Mouse (Mus musculus): Measurements from ENCODE around the gene Pheta1.

- TF ChIP-seq CTCF (IDR thresholded peaks at IDR 0.05; ENCODE audit: low read depth) (no peak), EP300 (IDR thresholded peaks at IDR 0.05; ENCODE audit: low read depth) (no peak)
Observed at GRCm38 (mm10) chr5:121823668-121824067, 25.1 kb upstream of the Pheta1 start.
